Mouse (Mus musculus): ENCODE data around the gene Ksr2. TPM values are rescaled to one million over a fixed set of nuclear protein-coding genes. Genes with fewer than 3 reads are reported as not detected.

Ksr2 gene
- polyA plus RNA-seq, 1 experiment from 2014 or later: 0.20 TPM

- DNase-seq (ENCODE audit: low spot score): no peak
These were observed 347.5 kb downstream of the Ksr2 start for GRCm38 (mm10) chr5:117761181-117761832.

GRCm38 (mm10) chr5:117764496-117764895 lies 350.7 kb downstream of the Ksr2 start:
- DNase-seq (ENCODE audit: low spot score): no peak

GRCm38 (mm10) chr5:117779175-117779574 lies 365.4 kb downstream of the Ksr2 start:
- no peak for DNase-seq (ENCODE audit: low spot score)

GRCm38 (mm10) chr5:117780681-117781080 lies 366.9 kb downstream of the Ksr2 start, which contains the start of gene Nos1:
TSS of gene Nos1 (plus strand) at chr5:117781032.
- DNase-seq (ENCODE audit: low spot score): no peak

DNA sequence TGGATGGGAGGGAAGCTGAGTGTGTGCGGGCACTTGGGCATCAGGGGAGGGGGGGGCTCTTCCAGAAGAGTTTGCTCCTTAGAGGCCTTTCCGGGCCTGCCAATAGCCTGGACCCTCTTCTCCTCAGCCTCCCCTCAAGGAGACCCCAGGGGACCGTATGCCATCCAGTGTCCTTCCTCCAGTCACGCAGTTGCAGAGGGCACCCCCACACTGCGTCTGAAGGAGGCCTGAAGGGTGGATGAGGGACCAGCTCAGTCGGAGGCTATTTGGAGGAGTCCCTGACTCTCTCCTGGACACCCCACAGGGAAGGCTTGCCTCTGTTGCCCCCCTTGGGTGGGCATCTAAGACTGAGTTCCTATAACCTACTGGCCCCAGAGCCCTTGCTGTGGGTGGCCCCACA lies 367.4 kb downstream of the Ksr2 start:
- no peak for DNase-seq (ENCODE audit: low spot score)

DNA sequence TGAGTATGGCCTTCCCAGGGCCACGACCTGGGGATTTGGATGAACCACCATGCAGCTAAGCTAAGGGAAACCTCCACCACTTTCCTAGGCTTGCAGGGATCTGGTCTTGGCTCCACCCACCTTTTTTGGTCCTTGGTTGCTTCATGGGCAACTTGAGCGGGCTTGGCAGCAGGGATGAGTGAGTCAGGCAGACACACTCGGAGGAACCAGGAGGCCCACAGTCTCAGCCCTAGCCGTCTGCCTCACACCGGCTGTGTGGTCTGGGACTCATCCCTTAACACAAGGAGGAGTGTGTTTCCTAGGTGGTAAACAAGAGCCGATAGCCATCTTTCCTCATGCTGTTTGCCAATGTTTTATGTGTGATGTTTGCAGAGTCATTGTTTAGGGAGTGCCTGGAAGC lies 376.3 kb downstream of the Ksr2 start:
- no peak for DNase-seq (ENCODE audit: low spot score)

GRCm38 (mm10) chr5:117791875-117792274 lies 378.1 kb downstream of the Ksr2 start:
- no peak for DNase-seq (ENCODE audit: low spot score)

- no peak for DNase-seq (ENCODE audit: low spot score)
These were observed 387.0 kb downstream of the Ksr2 start for GRCm38 (mm10) chr5:117800849-117801248.

GRCm38 (mm10) chr5:117802071-117802521 lies 388.3 kb downstream of the Ksr2 start:
- DNase-seq (ENCODE audit: low spot score): no peak

GRCm38 (mm10) chr5:117803551-117803950 lies 389.8 kb downstream of the Ksr2 start:
- no peak for DNase-seq (ENCODE audit: low spot score)

DNA sequence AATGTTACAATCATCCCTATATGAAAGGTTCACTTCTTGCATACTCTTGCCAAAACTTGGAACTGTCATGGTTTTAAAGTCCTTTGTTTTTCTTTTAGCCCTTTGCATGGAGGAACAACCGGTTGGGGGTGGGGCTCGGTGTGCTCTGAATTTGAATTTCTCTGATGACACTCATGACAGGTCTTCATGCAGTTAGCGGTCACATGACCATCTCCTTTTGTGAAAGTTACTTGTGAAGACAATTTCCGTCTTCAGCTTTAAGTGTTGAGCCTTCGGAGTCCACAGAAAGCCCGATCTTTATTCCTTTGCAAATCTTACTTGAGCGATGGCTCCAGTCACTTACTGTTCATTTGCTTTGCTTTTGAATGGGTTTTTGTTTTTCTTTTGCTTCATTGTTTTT lies 397.1 kb downstream of the Ksr2 start:
- DNase-seq (ENCODE audit: low spot score): no peak

GRCm38 (mm10) chr5:117818800-117819199 lies 405.0 kb downstream of the Ksr2 start:
- no peak for DNase-seq (ENCODE audit: low spot score)

DNA sequence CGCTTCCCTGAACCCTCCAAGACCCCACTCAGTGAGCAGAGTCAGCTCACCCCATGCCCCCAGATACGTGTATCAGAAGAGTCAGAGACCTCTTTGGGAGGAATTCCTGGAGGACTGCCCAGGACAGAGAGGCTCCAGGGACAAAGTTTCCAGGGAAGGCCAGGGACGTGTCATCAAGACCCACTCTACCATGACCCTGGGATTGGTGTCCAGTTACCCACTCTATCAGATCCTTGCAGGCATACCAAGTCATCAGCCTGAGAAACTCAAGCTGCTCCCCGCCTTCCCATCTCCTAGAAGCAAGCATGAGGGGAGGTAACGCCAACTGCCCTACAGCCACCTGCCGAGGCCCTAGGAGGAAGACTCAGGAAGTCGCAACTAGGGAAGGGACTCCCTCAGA lies 406.6 kb downstream of the Ksr2 start:
- DNase-seq (ENCODE audit: low spot score): no peak

- no peak for DNase-seq (ENCODE audit: low spot score)
These were observed 410.0 kb downstream of the Ksr2 start for GRCm38 (mm10) chr5:117823811-117824210.

- DNase-seq (ENCODE audit: low spot score): no peak
These were observed 410.7 kb downstream of the Ksr2 start for GRCm38 (mm10) chr5:117824486-117824885.

Other genes with a start within 250 kb of the Ksr2 start
- gene Pebp1, start 126.4 kb upstream of the Ksr2 start, polyA plus RNA-seq (2015; fragmentation: Nextera tagmentation; extraction: Ambion mirVana): 420 and 455 TPM in 2 replicates
- gene Vsig10, start 94.9 kb upstream of the Ksr2 start, polyA plus RNA-seq (2015; fragmentation: Nextera tagmentation; extraction: Ambion mirVana): 2.6 and 3.0 TPM in 2 replicates
- gene Wsb2, start 56.7 kb upstream of the Ksr2 start, polyA plus RNA-seq (2015; fragmentation: Nextera tagmentation; extraction: Ambion mirVana): 51.3 and 59.8 TPM in 2 replicates
- 95.8 and 98.6 TPM in 2 replicates for gene Rfc5, start 25.0 kb upstream of the Ksr2 start, polyA plus RNA-seq (2015; fragmentation: Nextera tagmentation; extraction: Ambion mirVana)